Mouse (Mus musculus) stomach, postnatal 0 days (tissue): ENCODE measurements around the gene Phf14.

Source experiments
- CTCF ChIP-seq: IDR thresholded peaks from 2 replicates; pipeline ENCODE4 v1.5.1; 2016; ENCODE audit warnings: antibody characterized with exemption, low read depth, mild to moderate bottlenecking, moderate library complexity
- EP300 ChIP-seq: optimal IDR thresholded peaks from 2 replicates; pipeline ENCODE3; 2016; ENCODE audit warnings: antibody characterized with exemption

GRCm38 (mm10) chr6:12060452-12061140 lies 153.0 kb downstream of the Phf14 start:
- no peak for TF ChIP-seq EP300
- TF ChIP-seq CTCF = no peak
